Mouse (Mus musculus): ENCODE results near the gene Pdxdc1. TPM values are rescaled to one million over a fixed set of nuclear protein-coding genes. Genes with fewer than 3 reads are reported as not detected.
A peak's percentile ranks its signal among the peaks of the same experiment; 100 is the strongest.
"Not testable (repeated sequence)": the region's sequence is repeated elsewhere in the genome, so short reads cannot be mapped to it uniquely, and the experiment has no call there.

Gene Pdxdc1
- polyA plus RNA-seq, 1 experiment from 2014 or later: 70.7 TPM

GRCm38 (mm10) chr16:13867406-13867805 lies 35.5 kb downstream of the Pdxdc1 start:
- Histone ChIP-seq H3K4me1 (peaks cover 12% of the 10 kb centered on the region), H3K4me3 (peak overlapping the region; percentile 53), H3K36me3 (replicated peaks) (peaks cover 38% of the 10 kb centered on the region)
- DNase-seq (ENCODE audit: extremely low spot score, low spot score); H3K9me3 ChIP-seq; H3K27me3 ChIP-seq (ENCODE audit: poor library complexity, severe bottlenecking); H3K27ac ChIP-seq: not testable (repeated sequence)
- 10% methylated on average over 5 of the region's 5 CpGs for WGBS

DNA sequence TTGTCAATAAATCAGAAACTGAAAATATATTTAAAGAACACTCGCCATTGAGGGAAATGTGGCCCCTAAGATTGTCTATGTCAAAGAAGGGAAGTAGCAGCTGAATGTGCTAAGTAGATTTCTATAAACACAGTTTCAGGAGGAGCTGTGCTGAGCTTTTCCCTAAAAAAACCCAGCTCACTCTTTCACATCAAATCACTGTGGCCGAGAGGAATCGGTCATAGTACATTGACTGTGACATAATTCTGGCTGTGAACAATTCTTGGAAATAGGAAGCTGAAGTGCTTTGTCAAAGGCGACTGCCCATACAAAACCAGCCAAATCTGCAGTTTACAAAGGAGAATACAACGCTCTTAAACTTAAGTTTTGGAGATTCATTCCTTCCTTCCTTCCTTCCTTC lies 36.3 kb downstream of the Pdxdc1 start:
- H3K27ac ChIP-seq: no peak overlapping the region
- peaks cover 12% of the 10 kb centered on the region for H3K4me1 ChIP-seq
- DNase-seq (ENCODE audit: extremely low spot score, low spot score): no peak
- no peaks in the 10 kb centered on the region for H3K9me3 ChIP-seq
- peaks cover 33% of the 10 kb centered on the region for H3K36me3 ChIP-seq (replicated peaks)
- no peaks in the 10 kb centered on the region for H3K27me3 ChIP-seq (ENCODE audit: poor library complexity, severe bottlenecking)
- 91% methylated on average over 5 of the region's 5 CpGs for WGBS
- no peak overlapping the region for H3K4me3 ChIP-seq

GRCm38 (mm10) chr16:13866076-13866475 lies 36.9 kb downstream of the Pdxdc1 start:
- H3K36me3 ChIP-seq (replicated peaks): peaks cover 32% of the 10 kb centered on the region
- WGBS: 87% methylated on average over 4 of the region's 4 CpGs
- no peaks in the 10 kb centered on the region for H3K9me3 ChIP-seq
- H3K27me3 ChIP-seq (ENCODE audit: poor library complexity, severe bottlenecking): no peaks in the 10 kb centered on the region
- H3K4me1 ChIP-seq: peaks cover 12% of the 10 kb centered on the region
- H3K27ac ChIP-seq: no peak overlapping the region
- no peak for DNase-seq (ENCODE audit: extremely low spot score, low spot score)
- no peak overlapping the region for H3K4me3 ChIP-seq

GRCm38 (mm10) chr16:13853886-13854285 lies 49.0 kb downstream of the Pdxdc1 start:
- H3K9me3 ChIP-seq: no peaks in the 10 kb centered on the region
- peaks cover 65% of the 10 kb centered on the region for H3K36me3 ChIP-seq (replicated peaks)
- H3K4me3 ChIP-seq: no peak overlapping the region
- 91% methylated on average over 4 of the region's 4 CpGs for WGBS
- DNase-seq (ENCODE audit: extremely low spot score, low spot score): no peak
- H3K4me1 ChIP-seq: no peaks in the 10 kb centered on the region
- H3K27me3 ChIP-seq (ENCODE audit: poor library complexity, severe bottlenecking): no peaks in the 10 kb centered on the region
- no peak overlapping the region for H3K27ac ChIP-seq

GRCm38 (mm10) chr16:13851446-13851845 lies 51.5 kb downstream of the Pdxdc1 start:
- WGBS: 91% methylated on average over 4 of the region's 4 CpGs
- H3K9me3 ChIP-seq: no peaks in the 10 kb centered on the region
- no peaks in the 10 kb centered on the region for H3K4me1 ChIP-seq
- H3K4me3 ChIP-seq: no peak overlapping the region
- H3K27ac ChIP-seq: no peak overlapping the region
- H3K36me3 ChIP-seq (replicated peaks): peaks cover 55% of the 10 kb centered on the region
- H3K27me3 ChIP-seq (ENCODE audit: poor library complexity, severe bottlenecking): no peaks in the 10 kb centered on the region
- DNase-seq (ENCODE audit: extremely low spot score, low spot score): no peak

DNA sequence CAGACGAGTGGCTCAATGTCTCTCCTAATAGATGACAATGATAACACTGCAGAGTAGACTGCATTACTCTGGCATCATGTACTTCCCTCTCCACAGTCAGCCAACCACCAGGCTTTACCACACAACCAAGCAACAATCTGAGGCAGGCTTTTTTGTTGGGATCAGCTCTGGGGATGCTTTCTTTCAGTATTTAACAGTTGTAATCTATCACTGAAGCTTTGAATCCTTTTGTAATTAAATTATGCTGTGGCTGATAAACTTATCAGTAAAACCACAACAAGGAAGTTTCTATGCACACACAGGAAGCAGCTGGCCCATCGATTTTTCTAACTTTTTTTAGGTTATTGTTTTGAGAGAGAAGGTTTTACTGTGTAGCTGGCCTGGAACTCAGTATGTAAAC lies 54.6 kb downstream of the Pdxdc1 start:
- no peak for DNase-seq (ENCODE audit: extremely low spot score, low spot score)
- H3K9me3 ChIP-seq: no peaks in the 10 kb centered on the region
- peaks cover 59% of the 10 kb centered on the region for H3K36me3 ChIP-seq (replicated peaks)
- no peaks in the 10 kb centered on the region for H3K27me3 ChIP-seq (ENCODE audit: poor library complexity, severe bottlenecking)
- H3K4me1 ChIP-seq: no peaks in the 10 kb centered on the region
- H3K4me3 ChIP-seq: no peak overlapping the region
- WGBS: 69% methylated on average over 2 of the region's 2 CpGs
- no peak overlapping the region for H3K27ac ChIP-seq

- H3K4me3 ChIP-seq: no peak overlapping the region
- H3K4me1 ChIP-seq: no peaks in the 10 kb centered on the region
- no peak for DNase-seq (ENCODE audit: extremely low spot score, low spot score)
- WGBS: 97% methylated on average over 1 of the region's 1 CpGs
- H3K27me3 ChIP-seq (ENCODE audit: poor library complexity, severe bottlenecking): no peaks in the 10 kb centered on the region
- peaks cover 59% of the 10 kb centered on the region for H3K36me3 ChIP-seq (replicated peaks)
- H3K27ac ChIP-seq: no peak overlapping the region
- no peaks in the 10 kb centered on the region for H3K9me3 ChIP-seq
Observed at GRCm38 (mm10) chr16:13846675-13847074, 56.3 kb downstream of the Pdxdc1 start.

GRCm38 (mm10) chr16:13845031-13845430 lies 57.9 kb downstream of the Pdxdc1 start:
- 89% methylated on average over 5 of the region's 5 CpGs for WGBS
- peaks cover 66% of the 10 kb centered on the region for H3K36me3 ChIP-seq (replicated peaks)

DNA sequence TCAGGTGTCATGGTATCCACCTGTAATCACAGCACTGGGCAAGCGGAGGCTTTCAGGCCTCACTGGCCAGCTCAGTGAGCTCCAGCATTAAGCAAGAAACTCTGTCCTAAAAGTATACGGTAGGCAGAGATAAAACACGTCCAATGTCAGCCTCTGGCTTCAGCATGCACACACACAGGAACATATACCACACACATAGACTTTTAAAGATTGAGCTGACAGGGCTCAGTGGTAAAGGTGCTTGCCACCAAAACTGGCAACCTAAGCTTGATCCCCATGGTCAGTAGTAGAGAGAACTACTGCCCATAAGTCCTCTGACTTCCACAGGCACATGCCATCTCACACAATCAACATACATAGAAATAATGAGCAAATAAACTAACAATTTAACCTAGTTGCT lies 62.0 kb downstream of the Pdxdc1 start:
- no peak overlapping the region for H3K27ac ChIP-seq
- no peaks in the 10 kb centered on the region for H3K27me3 ChIP-seq (ENCODE audit: poor library complexity, severe bottlenecking)
- DNase-seq (ENCODE audit: extremely low spot score, low spot score): no peak
- H3K9me3 ChIP-seq: no peaks in the 10 kb centered on the region
- no peaks in the 10 kb centered on the region for H3K4me1 ChIP-seq
- peaks cover 92% of the 10 kb centered on the region for H3K36me3 ChIP-seq (replicated peaks)
- no peak overlapping the region for H3K4me3 ChIP-seq
- WGBS: 96% methylated on average over 3 of the region's 3 CpGs

More at GRCm38 (mm10) chr16:13845031-13845430, 57.9 kb downstream of the Pdxdc1 start:
- Histone ChIP-seq H3K27me3 (ENCODE audit: poor library complexity, severe bottlenecking) (no peaks in the 10 kb centered on the region), H3K27ac (no peak overlapping the region), H3K9me3 (no peaks in the 10 kb centered on the region), H3K4me3 (no peak overlapping the region), H3K4me1 (no peaks in the 10 kb centered on the region)
- no peak for DNase-seq (ENCODE audit: extremely low spot score, low spot score)

DNA sequence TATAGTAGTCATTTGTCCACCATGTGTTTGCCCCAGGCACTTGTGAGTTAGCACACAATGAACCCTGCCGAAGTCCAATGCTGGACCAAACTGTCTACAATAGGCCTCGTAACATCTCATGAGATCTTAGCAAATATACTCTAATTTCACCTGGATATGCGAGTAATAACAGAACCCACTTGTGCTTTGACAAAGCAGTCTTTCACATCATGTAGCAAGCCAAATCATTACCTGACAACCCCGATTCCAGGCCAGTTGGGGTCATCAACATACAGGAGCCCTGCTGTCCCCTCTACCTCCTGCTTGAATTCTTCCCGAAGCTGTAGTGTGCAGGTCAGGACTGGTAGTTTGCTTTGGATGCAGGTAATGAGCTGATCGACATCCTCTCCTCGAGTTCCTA lies 62.9 kb downstream of the Pdxdc1 start:
- whole genome bisulfite sequencing: 91% methylated on average over 7 of the region's 7 CpGs
- peaks cover 92% of the 10 kb centered on the region for H3K36me3 ChIP-seq (replicated peaks)

GRCm38 (mm10) chr16:13834382-13834781 lies 68.5 kb downstream of the Pdxdc1 start:
- WGBS: 97% methylated on average over 5 of the region's 5 CpGs
- peaks cover 99% of the 10 kb centered on the region for H3K36me3 ChIP-seq (replicated peaks)
- DNase-seq (ENCODE audit: extremely low spot score, low spot score): no peak

More for the DNA sequence above, 62.9 kb downstream of the Pdxdc1 start:
- no peak overlapping the region for H3K4me3 ChIP-seq
- no peak for DNase-seq (ENCODE audit: extremely low spot score, low spot score)
- no peak overlapping the region for H3K27ac ChIP-seq
- no peaks in the 10 kb centered on the region for H3K27me3 ChIP-seq (ENCODE audit: poor library complexity, severe bottlenecking)
- no peaks in the 10 kb centered on the region for H3K4me1 ChIP-seq
- no peaks in the 10 kb centered on the region for H3K9me3 ChIP-seq

GRCm38 (mm10) chr16:13831606-13832005 lies 71.3 kb downstream of the Pdxdc1 start:
- no peak overlapping the region for H3K27ac ChIP-seq
- DNase-seq (ENCODE audit: extremely low spot score, low spot score): no peak
- H3K9me3 ChIP-seq: no peaks in the 10 kb centered on the region
- peaks cover 97% of the 10 kb centered on the region for H3K36me3 ChIP-seq (replicated peaks)
- no peaks in the 10 kb centered on the region for H3K27me3 ChIP-seq (ENCODE audit: poor library complexity, severe bottlenecking)
- H3K4me1 ChIP-seq: no peaks in the 10 kb centered on the region
- no peak overlapping the region for H3K4me3 ChIP-seq
- 91% methylated on average over 5 of the region's 5 CpGs for WGBS

More at GRCm38 (mm10) chr16:13834382-13834781, 68.5 kb downstream of the Pdxdc1 start:
- Histone ChIP-seq H3K9me3 (no peaks in the 10 kb centered on the region), H3K27me3 (ENCODE audit: poor library complexity, severe bottlenecking) (no peaks in the 10 kb centered on the region), H3K4me1 (no peaks in the 10 kb centered on the region), H3K4me3 (no peak overlapping the region), H3K27ac (no peak overlapping the region)

GRCm38 (mm10) chr16:13830444-13830843 lies 72.5 kb downstream of the Pdxdc1 start:
- WGBS: 90% methylated on average over 10 of the region's 10 CpGs
- H3K27ac ChIP-seq: no peak overlapping the region
- H3K27me3 ChIP-seq (ENCODE audit: poor library complexity, severe bottlenecking): no peaks in the 10 kb centered on the region
- H3K36me3 ChIP-seq (replicated peaks): peaks cover 87% of the 10 kb centered on the region
- DNase-seq (ENCODE audit: extremely low spot score, low spot score): no peak
- no peaks in the 10 kb centered on the region for H3K4me1 ChIP-seq
- no peak overlapping the region for H3K4me3 ChIP-seq
- H3K9me3 ChIP-seq: no peaks in the 10 kb centered on the region

DNA sequence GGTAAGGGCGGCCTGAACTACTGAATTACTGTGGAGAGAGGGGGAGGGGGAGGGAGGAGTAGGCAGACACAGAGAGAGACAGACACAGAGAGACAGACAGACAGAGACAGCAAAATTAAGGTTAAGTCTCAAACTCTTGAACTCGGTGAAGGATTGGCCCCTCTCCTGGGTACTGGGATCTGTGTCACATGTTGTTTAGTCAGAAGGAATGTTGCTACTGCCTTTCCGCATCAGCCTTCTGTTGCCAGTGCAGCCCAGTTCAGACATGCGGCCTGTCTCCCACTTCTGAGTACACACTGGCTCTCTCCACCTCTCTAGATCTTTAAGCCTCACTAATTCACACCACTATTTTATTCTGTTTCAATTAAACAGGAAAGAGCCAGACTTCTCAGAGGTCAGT lies 76.4 kb downstream of the Pdxdc1 start:
- DNase-seq (ENCODE audit: extremely low spot score, low spot score): no peak
- no peaks in the 10 kb centered on the region for H3K27me3 ChIP-seq (ENCODE audit: poor library complexity, severe bottlenecking)
- H3K4me1 ChIP-seq: no peaks in the 10 kb centered on the region
- no peaks in the 10 kb centered on the region for H3K9me3 ChIP-seq
- H3K27ac ChIP-seq: no peak overlapping the region
- H3K4me3 ChIP-seq: no peak overlapping the region
- H3K36me3 ChIP-seq (replicated peaks): peaks cover 52% of the 10 kb centered on the region
- WGBS: 90% methylated on average over 4 of the region's 4 CpGs

Measured in forebrain, embryonic 10.5 days (tissue).